Mouse (Mus musculus): ENCODE data around the gene Npy.
A peak's percentile ranks its signal among the peaks of the same experiment; 100 is the strongest.

The Npy gene

DNA sequence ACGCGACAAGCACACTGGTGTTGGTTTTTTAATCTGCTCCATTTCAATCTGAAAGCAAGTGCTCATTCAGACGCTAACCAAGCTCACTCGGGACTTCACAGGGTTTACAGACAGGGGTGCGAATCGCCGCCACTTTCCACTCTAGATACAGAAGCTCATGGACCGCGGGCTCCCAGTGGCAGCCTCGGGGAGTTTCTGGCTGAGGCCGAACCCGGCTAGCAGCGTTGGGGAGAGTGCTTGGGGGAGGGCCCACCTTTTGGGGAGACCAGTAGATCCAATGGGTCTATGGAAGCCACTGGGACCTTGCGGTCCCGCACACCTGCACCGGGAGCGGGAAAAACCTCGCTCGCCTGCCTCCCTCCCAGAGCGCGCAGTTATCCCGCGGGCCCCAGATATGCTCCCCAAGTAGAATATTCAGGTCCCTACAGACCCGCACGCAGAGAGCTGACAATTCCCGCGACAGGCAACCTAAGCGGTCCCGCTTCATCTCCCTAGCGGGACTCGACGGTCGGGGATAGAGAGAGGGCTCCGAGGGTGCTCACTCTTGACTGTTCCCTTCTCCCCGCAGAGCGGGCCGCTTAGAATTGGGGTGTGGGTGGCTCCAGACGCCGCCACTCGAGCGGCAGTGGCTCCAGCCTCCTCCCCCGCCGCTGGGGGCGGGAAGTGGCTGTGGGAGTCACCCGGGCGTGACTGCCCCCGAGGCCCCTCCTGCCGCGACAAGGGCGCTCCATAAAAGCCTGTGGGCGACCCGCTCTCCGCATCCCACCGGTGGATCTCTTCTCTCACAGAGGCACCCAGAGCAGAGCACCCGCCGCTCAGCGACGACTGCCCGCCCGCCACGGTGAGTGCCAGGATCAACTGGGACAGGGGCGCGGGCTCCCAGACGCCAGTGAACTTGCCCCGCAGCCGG, at the start of gene Npy:
TSS of gene Npy (plus strand) at position 750 of the 910 bp plus-strand sequence.
- peak; percentile 86 for DNase-seq

- no peak for DNase-seq
Observed at GRCm38 (mm10) chr6:49775006-49775405, 47.5 kb upstream of the Npy start.

- no peak for DNase-seq
Observed at GRCm38 (mm10) chr6:49778109-49778508, 44.4 kb upstream of the Npy start.

- no peak for DNase-seq
Observed at GRCm38 (mm10) chr6:49778729-49779128, 43.8 kb upstream of the Npy start.

GRCm38 (mm10) chr6:49779606-49780005, 42.9 kb upstream of the Npy start:
- no peak for DNase-seq

DNA sequence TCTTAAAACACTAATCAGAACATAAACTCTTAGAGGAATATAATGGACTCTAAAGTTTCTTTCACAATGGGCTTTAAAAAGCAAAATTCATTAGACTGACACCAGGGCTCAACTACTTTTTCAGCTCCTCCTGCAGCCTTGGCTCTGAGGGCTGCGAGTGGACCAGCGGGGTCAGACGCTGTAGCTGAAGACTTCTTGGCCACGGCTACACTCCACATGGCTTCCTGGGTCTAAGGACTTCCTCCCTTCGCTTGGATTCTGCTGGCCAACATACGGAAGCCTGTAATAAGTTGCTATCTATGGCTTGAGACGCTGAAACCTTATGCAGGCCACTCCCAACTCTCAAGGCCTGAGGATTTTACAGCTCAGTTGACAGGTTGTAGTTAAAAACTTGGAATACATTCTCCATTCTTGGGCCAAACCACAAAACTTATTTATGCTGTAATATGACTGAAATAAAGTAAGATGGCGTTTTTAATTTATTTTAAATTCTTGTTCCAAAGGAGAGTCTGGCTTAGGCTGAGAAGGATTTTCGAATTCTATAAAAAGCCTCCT, 41.6 kb upstream of the Npy start:
- no peak for DNase-seq

GRCm38 (mm10) chr6:49781852-49782251, 40.7 kb upstream of the Npy start:
- no peak for DNase-seq

DNA sequence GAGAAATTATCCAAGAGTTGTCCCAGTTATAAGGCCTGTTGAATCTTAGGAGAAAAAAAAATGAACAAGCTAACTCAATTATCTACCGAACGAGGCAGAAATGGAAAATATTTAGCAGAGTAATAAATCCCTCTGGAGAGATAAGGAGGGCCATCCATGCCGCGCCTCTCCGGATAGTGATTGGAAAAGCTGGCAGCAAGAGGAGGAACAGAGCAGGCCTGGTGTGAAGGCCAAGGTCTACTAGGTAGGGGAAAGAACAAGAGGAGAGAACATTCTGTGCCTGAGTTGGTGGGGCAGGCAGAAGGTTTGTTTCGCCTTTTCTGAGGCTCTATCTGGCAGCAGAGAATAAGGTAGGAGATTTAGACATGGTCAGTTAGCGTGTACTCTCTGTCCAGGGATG, 39.8 kb upstream of the Npy start:
- no peak for DNase-seq

GRCm38 (mm10) chr6:49792524-49792923, 30.0 kb upstream of the Npy start:
- peak; percentile 44 for DNase-seq

GRCm38 (mm10) chr6:49804105-49804504, 18.4 kb upstream of the Npy start:
- peak; percentile 68 for DNase-seq

DNA sequence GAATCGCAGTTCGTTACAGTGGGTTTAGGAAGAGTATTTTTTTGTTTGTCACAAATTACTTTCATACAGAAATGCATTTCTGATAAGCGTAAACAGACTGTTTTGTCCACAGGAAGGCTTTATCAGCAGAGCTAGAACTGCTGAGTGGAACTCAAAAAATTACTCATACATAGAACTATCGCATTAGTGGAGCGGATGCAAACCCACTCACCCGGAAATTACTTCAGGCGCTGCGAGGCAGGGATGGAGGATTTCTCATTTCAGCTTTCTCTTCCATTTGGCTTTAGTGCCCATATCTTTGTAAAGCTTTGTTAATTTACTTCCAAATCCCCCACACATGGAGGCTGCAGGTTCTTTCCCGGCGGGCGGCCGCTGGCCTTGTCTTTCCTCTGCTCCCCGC, 14.4 kb upstream of the Npy start:
- DNase-seq: peak; percentile 49

DNA sequence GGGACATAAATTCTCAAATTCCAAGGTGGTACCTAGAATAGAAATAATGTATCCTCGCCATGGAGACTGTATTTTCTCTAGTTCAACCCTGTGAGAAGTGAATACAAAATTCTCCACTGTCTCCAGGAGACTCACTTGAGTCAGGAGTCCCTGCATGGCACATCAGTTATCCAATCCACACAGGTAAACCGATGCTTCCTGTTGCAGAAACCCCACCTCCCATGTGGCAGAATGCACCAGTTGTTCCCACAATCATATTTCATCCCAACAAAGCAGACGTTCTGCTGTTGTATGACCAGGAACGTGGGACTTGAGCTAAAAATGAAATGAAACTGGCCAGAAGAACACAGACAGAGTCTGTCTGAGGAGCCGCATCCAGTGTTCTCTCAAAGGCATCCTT, 5.3 kb upstream of the Npy start:
- DNase-seq: no peak

DNA sequence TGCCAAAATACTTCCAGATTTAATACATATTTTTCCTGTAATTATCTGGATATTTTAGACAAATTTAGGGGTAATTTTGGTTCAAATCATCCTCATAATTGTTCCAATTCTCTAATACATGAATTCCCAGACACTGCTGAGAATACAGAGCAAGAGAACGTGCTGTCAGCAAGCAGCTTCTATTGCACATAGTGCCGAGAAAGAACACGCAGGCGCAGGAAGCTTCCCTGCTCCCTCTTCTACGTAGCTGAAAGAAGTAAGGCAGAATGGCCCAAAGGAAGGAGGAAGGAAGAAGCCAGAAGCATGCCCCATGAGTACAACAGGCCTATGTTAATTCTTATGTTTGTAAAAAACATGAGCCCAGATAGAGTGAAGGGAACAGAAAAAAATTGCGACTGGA, 4.9 kb upstream of the Npy start:
- DNase-seq: no peak

GRCm38 (mm10) chr6:49822871-49823230, 341 bp downstream of the Npy start:
- DNase-seq: no peak

DNA sequence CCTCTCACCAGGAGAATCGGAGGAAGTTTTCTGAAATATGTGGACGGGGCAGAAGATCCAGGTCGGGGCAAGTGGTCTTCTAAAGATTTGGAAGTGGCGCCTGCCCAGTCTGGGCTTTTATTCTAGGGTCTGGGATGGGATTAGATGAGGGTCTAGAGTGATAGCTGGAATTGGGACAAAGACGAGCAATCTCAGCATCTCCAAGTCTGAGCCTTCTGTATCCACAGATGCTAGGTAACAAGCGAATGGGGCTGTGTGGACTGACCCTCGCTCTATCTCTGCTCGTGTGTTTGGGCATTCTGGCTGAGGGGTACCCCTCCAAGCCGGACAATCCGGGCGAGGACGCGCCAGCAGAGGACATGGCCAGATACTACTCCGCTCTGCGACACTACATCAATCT, 861 bp downstream of the Npy start:
- peak; percentile 49 for DNase-seq

DNA sequence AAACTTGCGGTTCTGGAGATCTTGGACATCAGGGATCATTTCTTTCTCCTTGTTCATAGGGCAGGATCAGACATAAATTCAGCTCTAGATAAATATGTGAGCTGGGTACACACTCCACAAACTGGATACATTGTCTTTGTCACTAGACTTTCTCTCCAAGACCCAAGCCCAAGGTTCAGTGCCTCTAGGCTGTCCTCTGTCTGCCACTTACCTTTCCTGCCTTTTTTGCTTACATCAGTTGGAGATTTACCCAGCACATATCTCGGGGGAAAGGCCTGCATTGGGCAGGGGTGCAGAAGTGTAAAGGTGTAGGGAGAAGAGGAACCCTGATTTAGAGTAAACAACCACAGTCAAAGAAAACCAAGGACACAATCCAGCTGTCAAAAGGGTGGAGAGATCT, 1.3 kb downstream of the Npy start:
- peak; percentile 49 for DNase-seq

GRCm38 (mm10) chr6:49831579-49831978, 9.1 kb downstream of the Npy start:
- peak; percentile 33 for DNase-seq

DNA sequence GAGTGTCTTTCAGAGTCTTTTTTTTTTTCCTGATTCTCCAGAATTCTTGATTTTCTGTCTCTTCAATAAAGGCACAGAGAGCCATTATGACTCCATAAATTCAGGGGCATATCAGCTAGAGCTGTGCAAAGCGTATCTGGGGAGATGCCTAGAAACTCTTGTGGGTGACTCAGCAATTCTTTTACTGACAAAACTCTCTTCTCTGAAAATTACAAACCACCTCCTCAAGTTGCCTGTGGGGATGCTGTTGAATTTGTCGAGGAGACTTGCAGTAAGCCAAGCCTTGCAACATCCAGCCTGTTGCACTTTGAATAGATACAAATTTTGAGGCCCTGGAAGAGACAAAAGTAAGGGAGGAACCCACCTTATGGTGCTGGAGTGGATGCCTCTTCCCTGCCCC, 34.3 kb downstream of the Npy start:
- DNase-seq: peak; percentile 70

GRCm38 (mm10) chr6:49867571-49867970, 45.1 kb downstream of the Npy start:
- peak; percentile 43 for DNase-seq

- peak; percentile 61 for DNase-seq
Observed at GRCm38 (mm10) chr6:49871071-49871470, 48.6 kb downstream of the Npy start.

GRCm38 (mm10) chr6:49873556-49873955, 51.0 kb downstream of the Npy start:
- DNase-seq: peak; percentile 4

- peak; percentile 37 for DNase-seq
Observed at GRCm38 (mm10) chr6:49875160-49875559, 52.6 kb downstream of the Npy start.

DNA sequence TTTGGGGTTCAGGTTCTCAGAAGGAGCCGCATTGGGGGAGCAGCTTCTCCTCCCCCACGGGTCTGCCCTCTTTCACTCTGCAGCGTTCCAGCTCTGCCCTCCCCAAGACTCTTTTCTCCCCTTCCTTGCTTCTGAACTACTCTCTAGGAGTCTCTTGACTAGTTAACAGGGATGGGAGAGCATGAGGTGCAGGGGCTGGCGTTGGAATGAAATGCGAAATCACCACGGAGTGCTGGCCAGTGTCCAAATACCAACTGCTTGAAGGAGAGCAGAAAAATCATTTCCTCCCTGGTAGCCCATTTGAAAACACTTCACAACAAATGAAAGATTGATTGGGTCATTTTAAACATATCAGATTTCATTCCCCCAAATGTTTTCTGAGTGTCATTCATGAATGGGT, 53.3 kb downstream of the Npy start:
- peak; percentile 76 for DNase-seq

Data from heart, adult 11 months (tissue).